Mouse (Mus musculus) liver, postnatal 0 days (tissue): ENCODE measurements around the gene Acads.

Experiments used
- CTCF ChIP-seq: sonication (generic); IDR thresholded peaks from 2 replicates; pipeline ENCODE4 v1.5.1; 2016; ENCODE audit warnings: antibody characterized with exemption, low read depth
- EP300 ChIP-seq: IDR thresholded peaks from 2 replicates; pipeline ENCODE4 v1.6.1; 2016; ENCODE audit warnings: antibody characterized with exemption, low read depth, mild to moderate bottlenecking

- no peak for TF ChIP-seq CTCF
- TF ChIP-seq EP300, result no peak
These were observed 27.4 kb downstream of the Acads start for GRCm38 (mm10) chr5:115091776-115092175.
